Mouse (Mus musculus): ENCODE results near the gene Ptcd1.
A peak's percentile ranks its signal among the peaks of the same experiment; 100 is the strongest.

GRCm38 (mm10) chr5:145203936-145204691 is 37.2 kb upstream of the Ptcd1 start, which contains the start of gene Zkscan5:
- TF ChIP-seq CTCF (conservative IDR thresholded peaks at IDR 0.05 in 1 of 2, IDR thresholded peaks at IDR 0.05 in 1 of 2; ENCODE audit: low read depth in 2 of 2, low read length in 2 of 2), result no peak
- TF ChIP-seq POLR2AphosphoS2 (IDR thresholded peaks at IDR 0.05; ENCODE audit: low read depth, low read length), result no peak
- peak; percentile 19; the same call in 1 of the 2 replicates for TF ChIP-seq E2F4 (IDR thresholded peaks at IDR 0.05; ENCODE audit: insufficient replicate concordance, low read depth, low read length)
- no peak for TF ChIP-seq MAX (IDR thresholded peaks at IDR 0.05; ENCODE audit: low read length)
- TF ChIP-seq IRF4 (IDR thresholded peaks at IDR 0.05; ENCODE audit: low read depth, low read length), result peak; percentile 45; the same call in 1 of the 2 replicates
- no peak for TF ChIP-seq RAD21 (IDR thresholded peaks at IDR 0.05; ENCODE audit: low read depth, low read length)
- TF ChIP-seq EP300 (IDR thresholded peaks at IDR 0.05; ENCODE audit: low read length), result no peak
- peak; percentile 58; the same call in 1 of the 2 replicates for TF ChIP-seq MEF2A (IDR thresholded peaks at IDR 0.05; ENCODE audit: borderline replicate concordance, low read depth, low read length)
- TF ChIP-seq POLR2A (IDR thresholded peaks at IDR 0.05; ENCODE audit: low read depth, low read length), result peak; percentile 80
- TF ChIP-seq MXI1 (IDR thresholded peaks at IDR 0.05; ENCODE audit: low read depth, low read length), result peak; percentile 77

Measured in CH12.LX (cell line).